Mouse (Mus musculus) forebrain, postnatal 0 days (tissue): ENCODE data around the gene Tarbp1. TPM values are rescaled to one million over a fixed set of nuclear protein-coding genes. Genes with fewer than 3 reads are reported as not detected.
"Not testable (repeated sequence)": the region's sequence is repeated elsewhere in the genome, so short reads cannot be mapped to it uniquely, and the experiment has no call there.

Experiments
- ATAC-seq: fragments of 200-750 bp; cut with Nextera tagmentation; 2 replicates; pipeline ENCODE4 v1.8.0; 2017; ENCODE audit warnings: mild to moderate bottlenecking, moderate library complexity
- DNase-seq: peaks from one replicate; pipeline ENCODE4 v3.0.0-alpha.2; 2015
- H3K27ac ChIP-seq: fragments of 300-500 bp; sonication (generic); 2 replicates; pipeline ENCODE4 v1.5.1; 2014; ENCODE audit warnings: low read depth, mild to moderate bottlenecking, antibody characterized with exemption, low read length, moderate library complexity, mixed read lengths
- H3K27me3 ChIP-seq: fragments of 300-500 bp; sonication (generic); 2 replicates; pipeline ENCODE4 v1.6.1; 2014; ENCODE audit warnings: mild to moderate bottlenecking, low read length, mixed read lengths; ENCODE audit not compliant: insufficient read depth
- H3K36me3 ChIP-seq: fragments of 300-500 bp; sonication (generic); 2 replicates; pipeline ENCODE4 v1.6.1; 2014; ENCODE audit warnings: mild to moderate bottlenecking, moderate library complexity; ENCODE audit not compliant: insufficient read depth
- H3K4me1 ChIP-seq: fragments of 300-500 bp; sonication (generic); 2 replicates; pipeline ENCODE4 v1.6.1; 2014; ENCODE audit warnings: antibody characterized with exemption; ENCODE audit not compliant: insufficient read depth
- H3K4me2 ChIP-seq: fragments of 300-500 bp; sonication (generic); 2 replicates; pipeline ENCODE4 v1.6.1; 2014; ENCODE audit warnings: low read depth, mild to moderate bottlenecking, moderate library complexity
- H3K4me3 ChIP-seq: fragments of 300-500 bp; sonication (generic); 2 replicates; pipeline ENCODE4 v1.5.1; 2014; ENCODE audit warnings: low read depth, low read length, mixed read lengths
- H3K9ac ChIP-seq: fragments of 300-500 bp; sonication (generic); 2 replicates; pipeline ENCODE4 v1.6.1; 2014; ENCODE audit warnings: mild to moderate bottlenecking
- H3K9me3 ChIP-seq: fragments of 300-500 bp; sonication (generic); 2 replicates; pipeline ENCODE4 v1.6.1; 2016; ENCODE audit warnings: low read length
- CTCF ChIP-seq: sonication (generic); IDR thresholded peaks from 2 replicates; pipeline ENCODE4 v1.5.1; 2016; ENCODE audit warnings: antibody characterized with exemption, control low read depth, low read depth
- WGBS: fragments of 180-500 bp; shearing (Covaris S2); extraction: QIAGEN DNeasy Blood & Tissue Kit; methylation state at CpG from one replicate; pipeline ENCODE4 v1.1.7; 2014; 5-methylcytosine and 5-hydroxymethylcytosine counted together
- polyA plus RNA-seq: library from polyadenylated mRNA; unstranded; fragments of >200 nt; fragmentation: Nextera tagmentation; extraction: Ambion mirVana; gene quantifications from 2 replicates; pipeline ENCODE4 v1.2.1, GENCODE M21; 2015
- total RNA-seq: library from RNA; depleted of rRNA; stranded (reverse); fragments of >200 nt; gene quantifications from 2 replicates; pipeline ENCODE4 v1.2.3, GENCODE M21; 2014

Gene Tarbp1
- total and polyA plus RNA-seq, 2 experiments from 2014 or later: 1.1 to 5.8 TPM

GRCm38 (mm10) chr8:126482938-126483337 is 8.1 kb upstream of the Tarbp1 start:
- ATAC-seq: peak; percentile 60
- H3K4me2 ChIP-seq: no peak overlapping the region
- no peaks in the 10 kb centered on the region for H3K27me3 ChIP-seq
- H3K9me3 ChIP-seq: no peaks in the 10 kb centered on the region
- H3K27ac ChIP-seq: no peak overlapping the region
- peak; percentile 86 for TF ChIP-seq CTCF
- no peak overlapping the region for H3K9ac ChIP-seq
- DNase-seq: peak; percentile 86
- no peaks in the 10 kb centered on the region for H3K4me1 ChIP-seq
- H3K4me3 ChIP-seq: no peak overlapping the region
- 9% methylated on average over 5 of the region's 5 CpGs for WGBS
- no peaks in the 10 kb centered on the region for H3K36me3 ChIP-seq

- Histone ChIP-seq H3K9me3 (no peaks in the 10 kb centered on the region), H3K4me3 (no peak overlapping the region), H3K27me3 (no peaks in the 10 kb centered on the region), H3K27ac (no peak overlapping the region), H3K4me1 (no peaks in the 10 kb centered on the region), H3K36me3 (no peaks in the 10 kb centered on the region), H3K4me2 (no peak overlapping the region), H3K9ac (no peak overlapping the region)
- TF ChIP-seq CTCF: no peak
- DNase-seq (no peak), ATAC-seq (no peak)
- 72% methylated on average over 2 of the region's 2 CpGs for WGBS
Measured at GRCm38 (mm10) chr8:126482348-126482720, 7.5 kb upstream of the Tarbp1 start.

DNA sequence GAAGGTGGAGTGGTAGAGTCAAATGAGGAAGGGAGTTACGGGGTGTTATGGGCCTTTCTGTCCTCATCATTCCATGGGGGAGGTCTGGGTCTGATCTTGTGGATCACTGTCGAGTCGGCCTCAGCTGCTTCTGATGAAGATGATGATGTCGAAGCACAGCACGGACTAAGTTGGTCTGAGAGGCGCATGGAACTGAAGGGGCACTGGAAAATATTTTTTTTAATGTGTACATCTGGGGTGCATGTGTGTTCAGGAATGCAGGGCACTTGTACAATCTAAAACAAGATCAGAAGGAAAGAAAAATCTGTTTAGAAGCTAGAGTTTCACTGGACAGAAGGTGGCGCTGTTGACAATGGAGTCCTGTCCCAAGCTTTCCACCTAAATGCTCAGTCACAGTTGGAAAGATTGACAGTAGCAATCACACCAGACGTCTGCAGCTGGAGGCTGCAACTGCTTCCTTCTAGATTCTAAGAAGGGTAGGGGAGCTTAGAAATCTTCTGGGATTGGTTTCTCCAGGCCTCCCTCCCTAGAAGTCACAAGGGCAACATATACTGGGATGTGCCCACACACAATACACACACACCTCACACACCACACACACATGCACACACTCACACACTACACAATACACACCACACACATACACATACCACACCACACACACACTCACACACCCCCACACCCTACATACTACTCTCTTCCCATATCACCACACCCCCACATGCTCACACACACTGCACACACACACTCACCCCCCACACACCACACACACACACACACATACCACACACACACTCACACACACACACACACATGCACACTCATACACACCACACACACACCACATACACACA is 6.9 kb upstream of the Tarbp1 start:
- no peak overlapping the region for H3K9ac ChIP-seq
- ATAC-seq: peak; percentile 81

GRCm38 (mm10) chr8:126480366-126480765 is 5.5 kb upstream of the Tarbp1 start:
- ATAC-seq (no peak), DNase-seq (no peak)
- TF ChIP-seq CTCF: no peak
- H3K9me3 ChIP-seq: no peaks in the 10 kb centered on the region
- H3K4me1 ChIP-seq: no peaks in the 10 kb centered on the region
- 77% methylated on average over 2 of the region's 2 CpGs for WGBS
- no peaks in the 10 kb centered on the region for H3K27me3 ChIP-seq
- H3K9ac ChIP-seq: no peak overlapping the region
- H3K27ac ChIP-seq: no peak overlapping the region
- H3K4me2 ChIP-seq: no peak overlapping the region
- no peak overlapping the region for H3K4me3 ChIP-seq
- H3K36me3 ChIP-seq: no peaks in the 10 kb centered on the region

More for the DNA sequence above, 6.9 kb upstream of the Tarbp1 start:
- Histone ChIP-seq H3K4me2 (no peak overlapping the region), H3K27me3 (no peaks in the 10 kb centered on the region), H3K4me1 (no peaks in the 10 kb centered on the region), H3K4me3 (no peak overlapping the region), H3K9me3 (no peaks in the 10 kb centered on the region), H3K36me3 (no peaks in the 10 kb centered on the region), H3K27ac (no peak overlapping the region)
- DNase-seq: peak; percentile 85
- peak; percentile 78 for TF ChIP-seq CTCF
- 37% methylated on average over 8 of the region's 8 CpGs for WGBS

DNA sequence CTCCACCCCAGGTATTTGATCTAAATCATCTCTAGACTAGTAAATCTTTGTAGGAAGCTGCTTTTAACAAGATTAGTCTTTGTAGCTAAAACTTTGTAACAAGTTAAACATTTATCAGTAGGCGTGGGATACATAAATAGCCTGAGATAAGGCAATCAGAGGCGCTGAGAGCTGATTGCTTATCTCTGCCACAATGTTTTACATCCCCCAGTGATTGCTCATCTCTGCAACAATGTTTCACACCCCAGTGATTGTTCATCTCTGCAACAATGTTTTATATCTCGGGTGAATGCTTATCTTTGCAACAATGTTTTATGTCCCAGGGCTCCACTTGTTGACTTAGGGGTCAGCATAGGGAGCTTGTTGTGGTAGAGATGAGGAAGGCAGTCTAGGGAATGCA is 3.8 kb upstream of the Tarbp1 start:
- no peak overlapping the region for H3K27ac ChIP-seq
- WGBS: 74% methylated on average over 3 of the region's 3 CpGs
- no peak overlapping the region for H3K4me3 ChIP-seq

GRCm38 (mm10) chr8:126476151-126476855 is 1.4 kb upstream of the Tarbp1 start:
- not testable (repeated sequence) for H3K36me3 ChIP-seq, H3K9ac ChIP-seq

More for the DNA sequence above, 3.8 kb upstream of the Tarbp1 start:
- Histone ChIP-seq H3K4me2 (no peak overlapping the region), H3K36me3 (no peaks in the 10 kb centered on the region), H3K9me3 (no peaks in the 10 kb centered on the region), H3K4me1 (0 out of 2 replicates have a peak, but pooled peaks cover 3% of the 10 kb centered on the region), H3K27me3 (no peaks in the 10 kb centered on the region), H3K9ac (no peak overlapping the region)
- TF ChIP-seq CTCF: no peak
- ATAC-seq (no peak), DNase-seq (no peak)

GRCm38 (mm10) chr8:126475738-126476137 is 873 bp upstream of the Tarbp1 start:
- not testable (repeated sequence) for ATAC-seq, H3K9me3 ChIP-seq, H3K4me3 ChIP-seq, H3K36me3 ChIP-seq, H3K9ac ChIP-seq, H3K4me1 ChIP-seq, H3K4me2 ChIP-seq, H3K27me3 ChIP-seq, H3K27ac ChIP-seq, DNase-seq
- WGBS: 51% methylated on average over 8 of the region's 8 CpGs

More at GRCm38 (mm10) chr8:126476151-126476855, 1.4 kb upstream of the Tarbp1 start:
- not testable (repeated sequence) for H3K4me2 ChIP-seq, ATAC-seq, H3K4me3 ChIP-seq, H3K4me1 ChIP-seq, DNase-seq, H3K27me3 ChIP-seq, H3K9me3 ChIP-seq, H3K27ac ChIP-seq
- 0 out of 2 replicates have a peak, but pooled peaks have one; percentile 22 for TF ChIP-seq CTCF
- WGBS: 54% methylated on average over 29 of the region's 29 CpGs
